Mouse (Mus musculus): ENCODE data around the gene Cry2. TPM values are rescaled to one million over a fixed set of nuclear protein-coding genes. Genes with fewer than 3 reads are reported as not detected.

Gene Cry2
- polyA plus RNA-seq, 2 experiments = 6.0 to 6.2 TPM

DNA sequence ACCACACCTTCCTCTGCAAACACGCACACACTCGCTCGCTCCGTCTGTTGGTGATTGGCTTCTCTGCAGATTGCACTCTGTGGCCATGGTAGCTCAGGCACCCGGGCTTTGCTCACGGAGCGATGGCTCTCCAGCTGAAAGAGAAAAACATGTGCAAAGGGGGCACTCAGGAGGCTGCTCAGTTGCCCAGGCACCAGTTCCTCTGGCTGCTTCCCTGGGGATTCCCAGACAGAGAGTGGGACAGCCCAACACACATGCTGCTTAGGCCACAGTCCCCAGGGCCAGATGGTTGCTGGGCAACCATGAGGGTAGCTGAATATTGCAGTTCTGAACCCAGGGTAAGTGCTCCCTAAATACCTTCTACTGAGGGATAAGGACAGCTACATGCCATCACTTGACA lies 28.2 kb downstream of the Cry2 start:
- H3K4me3 ChIP-seq (ENCODE audit: insufficient read depth in 1 of 2, low read depth in 2 of 2, low read length in 2 of 2) = no peak overlapping the region
- no peak overlapping the region for H3K4me2 ChIP-seq (ENCODE audit: low read depth)
- no peak overlapping the region for H3K9ac ChIP-seq (replicated peaks)
- ATAC-seq (ENCODE audit: insufficient read depth) (no peak), DNase-seq (ENCODE audit: low read depth in 3 of 3, low spot score in 3 of 3) (no peak)
- H3K36me3 ChIP-seq (replicated peaks; ENCODE audit: control insufficient read depth, insufficient read depth, low read depth) = peaks cover 6% of the 10 kb centered on the region
- no peak for TF ChIP-seq CTCF (IDR thresholded peaks at IDR 0.05; ENCODE audit: low read depth)
- TF ChIP-seq EP300 (IDR thresholded peaks at IDR 0.05; ENCODE audit: low read depth) = no peak
- no peak overlapping the region for H3K27ac ChIP-seq
- H3K9me3 ChIP-seq (ENCODE audit: control insufficient read depth, low read length) = no peaks in the 10 kb centered on the region
- whole genome bisulfite sequencing (ENCODE audit: insufficient replicate concordance) = 83% methylated on average over 7 of the region's 7 CpGs
- peaks cover 0 to 2% of the 10 kb centered on the region in 2 experiments; a peak in 1 of 4 replicates for H3K4me1 ChIP-seq (replicated peaks; ENCODE audit: control insufficient read depth in 2 of 2, insufficient read depth in 2 of 2, low read length in 1 of 2)
- peaks cover 8% of the 10 kb centered on the region for H3K27me3 ChIP-seq (ENCODE audit: control insufficient read depth, insufficient read depth, low read length)

DNA sequence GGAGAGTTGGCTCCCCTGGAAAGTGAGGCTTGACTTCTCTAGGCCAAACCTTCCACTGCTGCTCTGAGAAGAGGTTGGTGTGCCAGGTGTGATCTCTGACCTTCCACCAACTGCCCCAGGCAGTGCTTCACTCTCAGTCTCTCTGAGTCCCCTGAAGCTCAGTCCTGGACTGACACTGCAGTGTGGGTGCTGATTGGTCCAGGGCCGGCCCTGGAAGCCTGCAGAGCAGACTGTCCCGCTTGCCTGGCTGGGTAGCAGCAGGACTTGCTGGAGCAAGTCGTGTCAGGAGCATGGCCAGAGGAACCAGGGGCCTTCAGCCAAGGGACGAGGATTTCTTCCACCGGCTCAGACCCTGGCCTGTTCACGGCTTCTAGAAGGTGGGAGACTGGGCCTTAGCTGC lies 29.1 kb downstream of the Cry2 start:
- no peaks in the 10 kb centered on the region for H3K9me3 ChIP-seq (ENCODE audit: control insufficient read depth, low read length)
- H3K9ac ChIP-seq (replicated peaks) = no peak overlapping the region
- H3K4me1 ChIP-seq (replicated peaks; ENCODE audit: control insufficient read depth in 2 of 2, insufficient read depth in 2 of 2, low read length in 1 of 2) = peaks cover 0 to 2% of the 10 kb centered on the region in 2 experiments; a peak in 1 of 4 replicates
- H3K4me2 ChIP-seq (ENCODE audit: low read depth) = no peak overlapping the region
- H3K27ac ChIP-seq = no peak overlapping the region
- 75% methylated on average over 6 of the region's 6 CpGs for WGBS (ENCODE audit: insufficient replicate concordance)
- TF ChIP-seq EP300 (IDR thresholded peaks at IDR 0.05; ENCODE audit: low read depth) (no peak), CTCF (IDR thresholded peaks at IDR 0.05; ENCODE audit: low read depth) (no peak)
- no peak overlapping the region for H3K4me3 ChIP-seq (ENCODE audit: insufficient read depth in 1 of 2, low read depth in 2 of 2, low read length in 2 of 2)
- peaks cover 3% of the 10 kb centered on the region for H3K36me3 ChIP-seq (replicated peaks; ENCODE audit: control insufficient read depth, insufficient read depth, low read depth)
- peaks cover 13% of the 10 kb centered on the region for H3K27me3 ChIP-seq (ENCODE audit: control insufficient read depth, insufficient read depth, low read length)
- no peak for DNase-seq (ENCODE audit: low read depth in 3 of 3, low spot score in 3 of 3)
- no peak for ATAC-seq (ENCODE audit: insufficient read depth)

DNA sequence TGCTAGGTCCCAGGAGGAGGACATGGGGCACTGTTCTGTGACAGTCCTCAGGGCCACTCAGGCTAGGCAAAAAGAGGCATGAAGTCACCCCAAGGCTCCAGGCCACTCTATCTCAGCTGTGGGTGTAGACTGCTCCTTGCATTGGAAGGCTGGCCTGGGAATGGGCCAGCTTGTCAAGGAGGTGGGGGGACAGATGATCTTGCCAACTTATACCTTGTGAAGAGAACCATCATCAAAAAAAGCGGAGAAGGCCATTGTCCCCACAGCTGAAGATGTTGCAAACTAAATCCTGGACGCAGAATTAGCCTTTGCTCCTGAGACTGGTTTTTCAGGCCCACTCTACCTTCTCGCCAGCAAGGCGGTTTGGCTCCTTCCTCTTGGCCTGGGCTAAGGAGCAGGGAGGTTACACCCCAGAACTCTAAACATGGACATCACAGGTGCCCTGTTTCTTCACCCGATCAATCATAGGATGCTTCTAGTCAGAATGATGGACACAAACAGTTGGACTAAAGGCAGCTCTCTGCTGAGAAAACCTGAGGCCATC lies 30.0 kb downstream of the Cry2 start:
- TF ChIP-seq EP300 (IDR thresholded peaks at IDR 0.05; ENCODE audit: low read depth) (no peak), CTCF (IDR thresholded peaks at IDR 0.05; ENCODE audit: low read depth) (no peak)
- Histone ChIP-seq H3K27ac (no peak overlapping the region), H3K9me3 (ENCODE audit: control insufficient read depth, low read length) (no peaks in the 10 kb centered on the region), H3K4me1 (replicated peaks; ENCODE audit: control insufficient read depth in 2 of 2, insufficient read depth in 2 of 2, low read length in 1 of 2) (peaks cover 0 to 2% of the 10 kb centered on the region in 2 experiments; a peak in 1 of 4 replicates), H3K36me3 (replicated peaks; ENCODE audit: control insufficient read depth, insufficient read depth, low read depth) (no peaks in the 10 kb centered on the region; the same call in 1 of the 2 replicates), H3K4me3 (ENCODE audit: insufficient read depth in 1 of 2, low read depth in 2 of 2, low read length in 2 of 2) (no peak overlapping the region), H3K27me3 (ENCODE audit: control insufficient read depth, insufficient read depth, low read length) (peaks cover 13% of the 10 kb centered on the region), H3K9ac (replicated peaks) (no peak overlapping the region), H3K4me2 (ENCODE audit: low read depth) (no peak overlapping the region)
- ATAC-seq (ENCODE audit: insufficient read depth) (no peak), DNase-seq (ENCODE audit: low read depth in 3 of 3, low spot score in 3 of 3) (no peak)
- 79% methylated on average over 5 of the region's 5 CpGs for WGBS (ENCODE audit: insufficient replicate concordance)

DNA sequence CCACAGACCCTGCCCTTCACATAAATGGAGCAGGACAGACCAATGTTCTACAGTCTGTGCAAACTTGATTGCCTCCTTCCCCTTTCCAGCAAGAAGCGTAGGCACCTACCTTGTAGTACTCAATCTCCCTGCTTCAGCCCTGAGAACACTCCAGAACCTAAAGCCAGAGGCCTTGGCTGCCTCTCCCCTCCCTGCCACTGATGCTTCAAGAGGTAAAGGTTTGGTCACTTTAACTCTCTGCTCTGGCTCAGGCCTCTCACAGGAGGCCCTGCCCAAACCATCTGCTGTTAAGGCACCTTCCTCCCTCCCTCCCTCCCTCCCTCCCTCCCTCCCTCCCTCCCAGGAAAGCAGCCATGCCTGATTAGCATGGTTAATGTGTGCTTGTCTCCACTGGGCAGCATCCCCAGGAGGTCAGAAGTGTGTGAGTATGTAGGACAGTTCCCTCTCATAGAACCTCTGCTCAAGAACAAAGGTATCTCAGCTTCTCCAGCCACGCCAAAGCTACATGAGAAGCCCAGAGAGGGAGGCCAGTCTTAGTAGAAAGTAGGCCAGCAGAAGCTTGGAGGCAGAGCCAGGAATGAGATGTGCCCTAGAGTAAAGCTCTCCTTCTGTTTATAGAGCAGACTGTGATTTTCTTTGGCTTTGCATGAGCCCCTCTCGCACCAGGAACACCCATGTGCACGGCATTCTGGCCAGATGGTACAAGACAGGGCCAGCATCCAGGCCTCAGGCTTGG lies 31.1 kb downstream of the Cry2 start:
- no peak overlapping the region for H3K9ac ChIP-seq (replicated peaks)
- H3K4me3 ChIP-seq (ENCODE audit: insufficient read depth in 1 of 2, low read depth in 2 of 2, low read length in 2 of 2) = no peak overlapping the region
- H3K36me3 ChIP-seq (replicated peaks; ENCODE audit: control insufficient read depth, insufficient read depth, low read depth) = no peaks in the 10 kb centered on the region; the same call in 1 of the 2 replicates
- H3K4me1 ChIP-seq (replicated peaks; ENCODE audit: control insufficient read depth in 2 of 2, insufficient read depth in 2 of 2, low read length in 1 of 2) = peaks cover 0 to 2% of the 10 kb centered on the region in 2 experiments; a peak in 1 of 4 replicates
- no peak overlapping the region for H3K27ac ChIP-seq
- no peak overlapping the region for H3K4me2 ChIP-seq (ENCODE audit: low read depth)
- peaks cover 13% of the 10 kb centered on the region for H3K27me3 ChIP-seq (ENCODE audit: control insufficient read depth, insufficient read depth, low read length)
- 68% methylated on average over 4 of the region's 4 CpGs for WGBS (ENCODE audit: insufficient replicate concordance)
- ATAC-seq (ENCODE audit: insufficient read depth) (no peak), DNase-seq (ENCODE audit: low read depth in 3 of 3, low spot score in 3 of 3) (no peak)
- TF ChIP-seq CTCF (IDR thresholded peaks at IDR 0.05; ENCODE audit: low read depth) = no peak
- TF ChIP-seq EP300 (IDR thresholded peaks at IDR 0.05; ENCODE audit: low read depth) = no peak
- H3K9me3 ChIP-seq (ENCODE audit: control insufficient read depth, low read length) = no peaks in the 10 kb centered on the region

DNA sequence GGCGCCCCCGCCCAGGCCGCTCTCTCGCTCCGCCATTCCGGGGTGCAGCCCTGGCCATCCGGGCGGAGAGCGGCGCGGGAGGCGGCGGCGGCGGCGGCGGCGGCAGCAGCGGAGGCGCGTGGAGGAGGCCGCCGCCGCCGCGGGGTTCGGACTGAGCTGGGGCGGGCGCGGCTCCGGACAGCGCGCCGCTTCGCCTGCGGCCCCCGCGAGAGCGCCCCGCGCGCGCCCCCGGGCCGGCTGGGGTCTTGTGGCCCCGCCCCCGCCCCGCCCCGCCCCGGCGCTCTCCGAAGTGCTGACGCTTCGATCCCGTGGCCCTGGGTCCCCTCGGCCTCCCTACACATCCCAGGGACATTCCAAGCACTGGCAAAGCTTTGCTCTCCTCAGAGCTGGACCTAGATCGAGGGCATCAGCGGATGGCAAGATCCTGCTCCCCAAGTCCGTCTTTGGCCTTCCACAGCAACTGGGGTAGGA lies 32.7 kb downstream of the Cry2 start, which contains the start of gene Mapk8ip1:
Gene Mapk8ip1 (minus strand): TSS at position 173 of the 471 bp plus-strand sequence.
- Histone ChIP-seq H3K27ac (no peak within 1 kb of the TSS), H3K4me2 (ENCODE audit: low read depth) (peak within 1 kb of the TSS; percentile 58), H3K36me3 (replicated peaks; ENCODE audit: control insufficient read depth, insufficient read depth, low read depth) (no peaks in the 10 kb centered on the region; the same call in 1 of the 2 replicates), H3K4me3 (ENCODE audit: insufficient read depth in 1 of 2, low read depth in 2 of 2, low read length in 2 of 2) (peak within 1 kb of the TSS; percentile 36 to 51), H3K4me1 (replicated peaks; ENCODE audit: control insufficient read depth in 2 of 2, insufficient read depth in 2 of 2, low read length in 1 of 2) (peaks cover 0 to 2% of the 10 kb centered on the region in 2 experiments; a peak in 1 of 4 replicates), H3K9ac (replicated peaks) (no peak within 1 kb of the TSS), H3K27me3 (ENCODE audit: control insufficient read depth, insufficient read depth, low read length) (peaks cover 13% of the 10 kb centered on the region), H3K9me3 (ENCODE audit: control insufficient read depth, low read length) (no peaks in the 10 kb centered on the region)
- 2% methylated on average over 52 of the region's 59 CpGs for WGBS (ENCODE audit: insufficient replicate concordance)
- no peak for DNase-seq (ENCODE audit: low read depth in 3 of 3, low spot score in 3 of 3)
- ATAC-seq (ENCODE audit: insufficient read depth) = 0 out of 2 replicates have a peak, but pooled peaks have one; percentile 22
- no peak for TF ChIP-seq EP300 (IDR thresholded peaks at IDR 0.05; ENCODE audit: low read depth)
- TF ChIP-seq CTCF (IDR thresholded peaks at IDR 0.05; ENCODE audit: low read depth) = no peak

Measured in liver, embryonic 14.5 days (tissue).